Mouse (Mus musculus) CH12.LX (cell line): ENCODE results near the gene Pakap. TPM values are rescaled to one million over a fixed set of nuclear protein-coding genes. Genes with fewer than 3 reads are reported as not detected.

ENCODE experiments used
- DNase-seq: peaks from one replicate; pipeline ENCODE4 v3.0.0-alpha.2; 2013; ENCODE audit errors: extremely low read depth
- H3K27ac ChIP-seq: 2 replicates; pipeline ENCODE4 v1.5.1; 2012; ENCODE audit warnings: low read depth, mild to moderate bottlenecking, control low read depth, moderate library complexity; ENCODE audit not compliant: insufficient read depth
- H3K27me3 ChIP-seq: replicated peaks from 2 replicates; pipeline ENCODE3; 2012; ENCODE audit warnings: inconsistent platforms
- H3K36me3 ChIP-seq, 2 experiments: replicated peaks in 1 of 2; 2 replicates each; pipeline versions ENCODE3 to v1.6.1; 2012; ENCODE audit warnings: inconsistent platforms in 1 of 2, low read length in 1 of 2, mild to moderate bottlenecking in 1 of 2, mixed read lengths in 1 of 2, moderate library complexity in 1 of 2; ENCODE audit not compliant: control insufficient read depth in 1 of 2, insufficient read depth in 1 of 2
- H3K4me1 ChIP-seq, 2 experiments: 2 replicates each; pipeline ENCODE4 v1.6.1; 2012; ENCODE audit warnings: inconsistent platforms in 1 of 2, moderate library complexity in 1 of 2; ENCODE audit not compliant: insufficient read depth in 2 of 2, control insufficient read depth in 1 of 2
- H3K4me2 ChIP-seq: 2 replicates; pipeline ENCODE4 v1.6.1; 2012; ENCODE audit warnings: low read depth, mild to moderate bottlenecking, control low read depth; ENCODE audit not compliant: poor library complexity, insufficient read depth, severe bottlenecking
- H3K4me3 ChIP-seq, 3 experiments: fragments of 150-350 bp in 1 of 3; sonication (generic) in 1 of 3; replicated peaks in 1 of 3; 2 replicates each; pipeline versions ENCODE3 to v1.5.1; 2011 to 2012; ENCODE audit warnings: low read depth in 2 of 3, low read length in 2 of 3, mild to moderate bottlenecking in 2 of 3, moderate library complexity in 2 of 3, control low read depth in 1 of 3, improper control_type of control experiment in 1 of 3, inconsistent platforms in 1 of 3, mixed read lengths in 1 of 3; ENCODE audit not compliant: poor library complexity in 1 of 3
- H3K79me2 ChIP-seq: replicated peaks from 2 replicates; pipeline ENCODE4 v1.6.1; 2012; ENCODE audit warnings: mild to moderate bottlenecking, moderate library complexity; ENCODE audit not compliant: control insufficient read depth, poor library complexity, insufficient read depth, severe bottlenecking; ENCODE audit errors: extremely low read depth
- H3K9ac ChIP-seq: 2 replicates; pipeline ENCODE4 v1.6.1; 2012; ENCODE audit warnings: low read depth, mild to moderate bottlenecking, control low read depth, moderate library complexity; ENCODE audit not compliant: insufficient read depth
- H3K9me3 ChIP-seq: replicated peaks from 2 replicates; pipeline ENCODE3; 2012; ENCODE audit warnings: low read length, inconsistent platforms, mixed read lengths
- BHLHE40 ChIP-seq: IDR thresholded peaks from 2 replicates; pipeline ENCODE4 v1.6.1; 2011; ENCODE audit warnings: mild to moderate bottlenecking, low read depth, low read length, improper control_type of control experiment
- CHD1 ChIP-seq: IDR thresholded peaks from 2 replicates; pipeline ENCODE4 v1.6.1; 2012; ENCODE audit warnings: low read depth, low read length, improper control_type of control experiment, inconsistent platforms
- CTCF ChIP-seq, 2 experiments: IDR thresholded peaks in 1 of 2; conservative IDR thresholded peaks in 1 of 2; 2 replicates each; pipeline ENCODE4 v1.5.1; 2011 to 2012; ENCODE audit warnings: low read depth in 2 of 2, low read length in 2 of 2, improper control_type of control experiment in 1 of 2, inconsistent platforms in 1 of 2, mild to moderate bottlenecking in 1 of 2, moderate library complexity in 1 of 2
- E2F4 ChIP-seq: IDR thresholded peaks from 2 replicates; pipeline ENCODE4 v1.6.1; 2011; ENCODE audit warnings: low read depth, low read length, improper control_type of control experiment; ENCODE audit not compliant: insufficient replicate concordance
- ELF1 ChIP-seq: IDR thresholded peaks from 2 replicates; pipeline ENCODE4 v1.6.1; 2014; ENCODE audit warnings: low read depth, mild to moderate bottlenecking, inconsistent platforms, low read length, improper control_type of control experiment
- EP300 ChIP-seq: IDR thresholded peaks from 2 replicates; pipeline ENCODE4 v1.6.1; 2011; ENCODE audit warnings: low read length, improper control_type of control experiment
- GABPA ChIP-seq: IDR thresholded peaks from 2 replicates; pipeline ENCODE4 v1.6.1; 2012; ENCODE audit warnings: low read depth, low read length, improper control_type of control experiment, inconsistent platforms; ENCODE audit not compliant: insufficient replicate concordance
- HCFC1 ChIP-seq: IDR thresholded peaks from 2 replicates; pipeline ENCODE4 v1.6.1; 2012; ENCODE audit warnings: low read depth, mild to moderate bottlenecking, inconsistent platforms, low read length, improper control_type of control experiment
- JUN ChIP-seq: IDR thresholded peaks from 2 replicates; pipeline ENCODE4 v1.6.1; 2011; ENCODE audit warnings: low read depth, mild to moderate bottlenecking, low read length, improper control_type of control experiment, moderate library complexity; ENCODE audit not compliant: insufficient read depth
- JUND ChIP-seq: conservative IDR thresholded peaks from 2 replicates; pipeline ENCODE4 v1.6.1; 2011; ENCODE audit warnings: low read depth, low read length, improper control_type of control experiment
- KAT2A ChIP-seq: IDR thresholded peaks from 2 replicates; pipeline ENCODE4 v1.6.1; 2012; ENCODE audit warnings: low read length, improper control_type of control experiment, inconsistent platforms; ENCODE audit not compliant: insufficient replicate concordance
- MAX ChIP-seq: IDR thresholded peaks from 2 replicates; pipeline ENCODE4 v1.6.1; 2011; ENCODE audit warnings: low read length, improper control_type of control experiment
- MAZ ChIP-seq: IDR thresholded peaks from 2 replicates; pipeline ENCODE4 v1.6.1; 2012; ENCODE audit warnings: low read depth, mild to moderate bottlenecking, inconsistent platforms, low read length, improper control_type of control experiment, moderate library complexity
- NELFE ChIP-seq: IDR thresholded peaks from 2 replicates; pipeline ENCODE4 v1.6.1; 2011; ENCODE audit warnings: low read depth, low read length, improper control_type of control experiment
- NRF1 ChIP-seq: IDR thresholded peaks from 2 replicates; pipeline ENCODE4 v1.6.1; 2014; ENCODE audit warnings: low read depth, mild to moderate bottlenecking, inconsistent platforms, low read length, improper control_type of control experiment, moderate library complexity
- POLR2AphosphoS2 ChIP-seq: IDR thresholded peaks from 2 replicates; pipeline ENCODE4 v1.6.1; 2011; ENCODE audit warnings: low read depth, low read length, improper control_type of control experiment
- SMC3 ChIP-seq: IDR thresholded peaks from 2 replicates; pipeline ENCODE4 v1.6.1; 2011; ENCODE audit warnings: low read depth, low read length, improper control_type of control experiment
- UBTF ChIP-seq: IDR thresholded peaks from 2 replicates; pipeline ENCODE4 v1.6.1; 2012; ENCODE audit warnings: low read depth, mild to moderate bottlenecking, inconsistent platforms, low read length, improper control_type of control experiment, moderate library complexity
- USF1 ChIP-seq: IDR thresholded peaks from 2 replicates; pipeline ENCODE4 v1.6.1; 2014; ENCODE audit warnings: low read depth, mild to moderate bottlenecking, inconsistent platforms, low read length, improper control_type of control experiment
- USF2 ChIP-seq: conservative IDR thresholded peaks from 2 replicates; pipeline ENCODE4 v1.6.1; 2011; ENCODE audit warnings: low read depth, low read length, improper control_type of control experiment
- ZC3H11A ChIP-seq: IDR thresholded peaks from 2 replicates; pipeline ENCODE4 v1.6.1; 2012; ENCODE audit warnings: low read depth, mild to moderate bottlenecking, inconsistent platforms, low read length, improper control_type of control experiment
- ZKSCAN1 ChIP-seq: IDR thresholded peaks from 2 replicates; pipeline ENCODE4 v1.6.1; 2012; ENCODE audit warnings: low read depth, inconsistent platforms, low read length, improper control_type of control experiment, borderline replicate concordance
- ZMIZ1 ChIP-seq: IDR thresholded peaks from 2 replicates; pipeline ENCODE4 v1.6.1; 2012; ENCODE audit warnings: low read depth, mild to moderate bottlenecking, inconsistent platforms, low read length, improper control_type of control experiment
- ZNF384 ChIP-seq: IDR thresholded peaks from 2 replicates; pipeline ENCODE4 v1.6.1; 2012; ENCODE audit warnings: low read depth, low read length, improper control_type of control experiment, inconsistent platforms
- dilution Hi-C: fragments of 300-500 bp; cut with MboI; formaldehyde crosslinking; loops from 2 replicates; pipeline ENCODE4 v1.14.3; 2020; ENCODE audit warnings: low sequenced_read_pairs; ENCODE audit not compliant: extremely low pct_unique_long_range_greater_than_20kb, extremely low pct_ligation_motif_present
- in situ Hi-C: fragments of 300-500 bp; cut with MboI; formaldehyde crosslinking; loops from 3 replicates; pipeline ENCODE4 v1.14.3; 2019; ENCODE audit warnings: low sequenced_read_pairs, low pct_ligation_motif_present, low pct_unique_long_range_greater_than_20kb, mixed read lengths
- polyA plus RNA-seq: library from polyadenylated mRNA; unstranded; fragments of >175 nt; gene quantifications from 2 replicates; pipeline ENCODE4 v1.2.1, GENCODE M21; 2012; ENCODE audit warnings: low read depth; ENCODE audit not compliant: insufficient read length
- total RNA-seq, 2 experiments: library from RNA; depleted of rRNA; stranded (reverse); fragments of 300-350 nt in 1 of 2; fragments of >200 nt in 1 of 2; gene quantifications; 2 replicates each; pipeline ENCODE4 v1.2.3; 2012 to 2014

Pakap gene
- total and polyA plus RNA-seq, 3 experiments, result 0.08 to 0.14 TPM; not detected in 1

- no peak overlapping the region for H3K4me2 ChIP-seq
- no peaks in the 10 kb centered on the region for H3K27me3 ChIP-seq
- dilution Hi-C loops (no loop called here), in situ Hi-C loops (no loop called here)
- no peak overlapping the region for H3K9ac ChIP-seq
- no peaks in the 10 kb centered on the region for H3K36me3 ChIP-seq
- no peaks in the 10 kb centered on the region for H3K79me2 ChIP-seq
- TF ChIP-seq ELF1 (no peak), EP300 (no peak), MAX (no peak), KAT2A (no peak), USF2 (no peak), ZC3H11A (no peak), UBTF (no peak), ZKSCAN1 (no peak), SMC3 (no peak), POLR2AphosphoS2 (no peak), CTCF (conservative IDR thresholded peaks at IDR 0.05 in 1 of 2, IDR thresholded peaks at IDR 0.05 in 1 of 2; ENCODE audit: low read depth in 2 of 2, low read length in 2 of 2) (no peak), HCFC1 (no peak), JUN (no peak), BHLHE40 (no peak), GABPA (no peak)
- H3K4me1 ChIP-seq, result no peaks in the 10 kb centered on the region
- DNase-seq, result no peak
- no peak overlapping the region for H3K4me3 ChIP-seq
- no peak overlapping the region for H3K27ac ChIP-seq
- peaks cover 3% of the 10 kb centered on the region for H3K9me3 ChIP-seq
These were observed 288.7 kb downstream of the Pakap start for GRCm38 (mm10) chr4:57856673-57857072.

GRCm38 (mm10) chr4:57860204-57860611 is 292.2 kb downstream of the Pakap start:
- Histone ChIP-seq H3K36me3 (no peaks in the 10 kb centered on the region), H3K79me2 (no peaks in the 10 kb centered on the region), H3K4me3 (no peak overlapping the region), H3K9ac (no peak overlapping the region), H3K27ac (no peak overlapping the region), H3K4me1 (peaks cover 9 to 23% of the 10 kb centered on the region in 2 experiments; a peak in 3 of 4 replicates), H3K9me3 (peaks cover 3% of the 10 kb centered on the region), H3K27me3 (no peaks in the 10 kb centered on the region), H3K4me2 (no peak overlapping the region)
- no peak for DNase-seq
- TF ChIP-seq POLR2AphosphoS2 (no peak), E2F4 (no peak), NELFE (no peak), GABPA (no peak), NRF1 (no peak), ZMIZ1 (no peak), USF1 (no peak), CHD1 (no peak), USF2 (no peak), ZNF384 (no peak), ELF1 (no peak), MAZ (no peak), JUND (no peak)
- in situ Hi-C loops (no loop called here), dilution Hi-C loops (no loop called here)
